Mouse (Mus musculus) MEL (cell line): ENCODE results near the gene Vmn1r223. TPM values are rescaled to one million over a fixed set of nuclear protein-coding genes. Genes with fewer than 3 reads are reported as not detected.

ENCODE experiments used
- DNase-seq: peaks from one replicate; pipeline ENCODE4 v3.0.0; 2011; ENCODE audit warnings: low read depth, low spot score
- H3K27ac ChIP-seq: 2 replicates; pipeline ENCODE4 v1.5.1; 2012; ENCODE audit warnings: low read depth, mild to moderate bottlenecking, control low read depth, low read length, moderate library complexity; ENCODE audit not compliant: control insufficient read depth
- H3K27me3 ChIP-seq, 2 experiments: fragments of 150-350 bp in 1 of 2; sonication (generic) in 1 of 2; 2 replicates each; pipeline ENCODE4 v1.6.1; 2012; ENCODE audit warnings: low read length in 2 of 2, mild to moderate bottlenecking in 2 of 2, improper control_type of control experiment in 1 of 2, moderate library complexity in 1 of 2; ENCODE audit not compliant: insufficient read depth in 2 of 2, control insufficient read depth in 1 of 2
- H3K36me3 ChIP-seq, 2 experiments: 2 replicates each; pipeline ENCODE4 v1.6.1; 2012 to 2014; ENCODE audit warnings: low read length in 2 of 2, improper control_type of control experiment in 1 of 2, inconsistent platforms in 1 of 2, mild to moderate bottlenecking in 1 of 2; ENCODE audit not compliant: insufficient read depth in 2 of 2, control insufficient read depth in 1 of 2
- H3K4me1 ChIP-seq, 2 experiments: fragments of 150-350 bp in 1 of 2; sonication (generic) in 1 of 2; 2 replicates each; pipeline ENCODE4 v1.6.1; 2012; ENCODE audit warnings: low read length in 2 of 2, improper control_type of control experiment in 1 of 2, mild to moderate bottlenecking in 1 of 2; ENCODE audit not compliant: insufficient read depth in 2 of 2, control insufficient read depth in 1 of 2
- H3K4me3 ChIP-seq, 2 experiments: fragments of 150-350 bp in 1 of 2; sonication (generic) in 1 of 2; 2 replicates each; pipeline ENCODE4 v1.5.1; 2012; ENCODE audit warnings: low read depth in 2 of 2, low read length in 2 of 2, mild to moderate bottlenecking in 2 of 2, moderate library complexity in 2 of 2, control low read depth in 1 of 2, improper control_type of control experiment in 1 of 2; ENCODE audit not compliant: control insufficient read depth in 1 of 2, insufficient read depth in 1 of 2
- H3K79me2 ChIP-seq: 2 replicates; pipeline ENCODE4 v1.6.1; 2012; ENCODE audit warnings: mild to moderate bottlenecking, low read length, moderate library complexity; ENCODE audit not compliant: control insufficient read depth, poor library complexity, insufficient read depth
- H3K9ac ChIP-seq: 2 replicates; pipeline ENCODE4 v1.6.1; 2012; ENCODE audit warnings: low read depth, mild to moderate bottlenecking, control low read depth, low read length, moderate library complexity; ENCODE audit not compliant: control insufficient read depth, poor library complexity, severe bottlenecking
- H3K9me3 ChIP-seq: fragments of 150-350 bp; sonication (generic); replicated peaks from 2 replicates; pipeline ENCODE4 v1.6.1; 2012; ENCODE audit warnings: mild to moderate bottlenecking, low read length, improper control_type of control experiment, moderate library complexity; ENCODE audit not compliant: insufficient read depth
- CHD1 ChIP-seq: IDR thresholded peaks from 2 replicates; pipeline ENCODE4 v1.6.1; 2012; ENCODE audit warnings: low read depth, mild to moderate bottlenecking, inconsistent platforms, low read length, improper control_type of control experiment
- E2F4 ChIP-seq: IDR thresholded peaks from 2 replicates; pipeline ENCODE4 v1.6.1; 2011; ENCODE audit warnings: low read depth, low read length, improper control_type of control experiment, borderline replicate concordance
- EP300 ChIP-seq, 2 experiments: IDR thresholded peaks; 2 replicates each; pipeline ENCODE4 v1.6.1; 2011; ENCODE audit warnings: improper control_type of control experiment in 2 of 2, low read length in 2 of 2, low read depth in 1 of 2, mild to moderate bottlenecking in 1 of 2
- GABPA ChIP-seq: IDR thresholded peaks from 2 replicates; pipeline ENCODE4 v1.6.1; 2012; ENCODE audit warnings: low read depth, mild to moderate bottlenecking, inconsistent platforms, low read length, improper control_type of control experiment, moderate library complexity
- HCFC1 ChIP-seq: IDR thresholded peaks from 2 replicates; pipeline ENCODE4 v1.6.1; 2012; ENCODE audit warnings: low read depth, mild to moderate bottlenecking, inconsistent platforms, low read length, improper control_type of control experiment, moderate library complexity
- KAT2A ChIP-seq: conservative IDR thresholded peaks from 2 replicates; pipeline ENCODE4 v1.6.1; 2012; ENCODE audit warnings: low read depth, low read length, improper control_type of control experiment, inconsistent platforms
- MAX ChIP-seq: IDR thresholded peaks from 2 replicates; pipeline ENCODE4 v1.6.1; 2011; ENCODE audit warnings: low read length, improper control_type of control experiment
- MAZ ChIP-seq: IDR thresholded peaks from 2 replicates; pipeline ENCODE4 v1.6.1; 2012; ENCODE audit warnings: low read depth, mild to moderate bottlenecking, inconsistent platforms, low read length, improper control_type of control experiment
- NELFE ChIP-seq: IDR thresholded peaks from 2 replicates; pipeline ENCODE4 v1.6.1; 2011; ENCODE audit warnings: low read depth, low read length, improper control_type of control experiment
- NRF1 ChIP-seq: IDR thresholded peaks from 2 replicates; pipeline ENCODE4 v1.6.1; 2014; ENCODE audit warnings: low read depth, mild to moderate bottlenecking, inconsistent platforms, low read length, improper control_type of control experiment, moderate library complexity; ENCODE audit not compliant: poor library complexity, insufficient read depth, severe bottlenecking
- POLR2A ChIP-seq, 2 experiments: IDR thresholded peaks; 2 replicates each; pipeline ENCODE4 v1.6.1; 2011 to 2012; ENCODE audit warnings: low read length in 2 of 2, mild to moderate bottlenecking in 2 of 2, control low read depth in 1 of 2, improper control_type of control experiment in 1 of 2, low read depth in 1 of 2, moderate library complexity in 1 of 2; ENCODE audit not compliant: control insufficient read depth in 1 of 2, insufficient read depth in 1 of 2, poor library complexity in 1 of 2
- POLR2AphosphoS2 ChIP-seq: IDR thresholded peaks from 2 replicates; pipeline ENCODE4 v1.6.1; 2011; ENCODE audit warnings: low read length, improper control_type of control experiment
- TCF12 ChIP-seq: IDR thresholded peaks from 2 replicates; pipeline ENCODE4 v1.6.1; 2014; ENCODE audit warnings: low read depth, mild to moderate bottlenecking, inconsistent platforms, low read length, improper control_type of control experiment, moderate library complexity
- USF1 ChIP-seq: IDR thresholded peaks from 2 replicates; pipeline ENCODE4 v1.6.1; 2014; ENCODE audit warnings: low read depth, mild to moderate bottlenecking, inconsistent platforms, low read length, improper control_type of control experiment, moderate library complexity
- ZC3H11A ChIP-seq: IDR thresholded peaks from 2 replicates; pipeline ENCODE4 v1.6.1; 2012; ENCODE audit warnings: low read depth, mild to moderate bottlenecking, inconsistent platforms, low read length, improper control_type of control experiment
- polyA plus RNA-seq, 2 experiments: library from polyadenylated mRNA; stranded (reverse) in 1 of 2; unstranded in 1 of 2; fragments of >175 nt in 1 of 2; fragments of >200 nt in 1 of 2; gene quantifications; 2 replicates each; pipeline versions ENCODE4 v1.2.1 to v1.2.4; 2012; ENCODE audit warnings: low replicate concordance in 2 of 2, low read depth in 1 of 2; ENCODE audit not compliant: insufficient read length in 2 of 2, insufficient read depth in 1 of 2, missing spikeins in 1 of 2
- total RNA-seq: library from RNA; depleted of rRNA; stranded (reverse); fragments of 300-350 nt; gene quantifications from 2 replicates; pipeline ENCODE4 v1.2.3, GENCODE M21; 2012

Vmn1r223 gene
- total and polyA plus RNA-seq, 3 experiments: not detected

GRCm38 (mm10) chr13:23285921-23286720, 39.2 kb downstream of the Vmn1r223 start:
- H3K27ac ChIP-seq: no peak overlapping the region
- DNase-seq: no peak
- no peak overlapping the region for H3K9ac ChIP-seq

GRCm38 (mm10) chr13:23286721-23287362, 39.9 kb downstream of the Vmn1r223 start:
- TF ChIP-seq USF1 (no peak), MAZ (no peak), NRF1 (no peak), MAX (no peak), TCF12 (no peak), NELFE (no peak), E2F4 (no peak), POLR2A (IDR thresholded peaks at IDR 0.05; ENCODE audit: control insufficient read depth in 1 of 2, insufficient read depth in 1 of 2, low read depth in 1 of 2, low read length in 2 of 2, poor library complexity in 1 of 2) (no peak)
- DNase-seq: no peak
- H3K4me3 ChIP-seq: no peak overlapping the region
- H3K79me2 ChIP-seq: no peaks in the 10 kb centered on the region
- no peaks in the 10 kb centered on the region for H3K9me3 ChIP-seq
- no peaks in the 10 kb centered on the region for H3K27me3 ChIP-seq
- no peak overlapping the region for H3K9ac ChIP-seq
- H3K27ac ChIP-seq: no peak overlapping the region
- H3K36me3 ChIP-seq: no peaks in the 10 kb centered on the region
- H3K4me1 ChIP-seq: no peaks in the 10 kb centered on the region

More at GRCm38 (mm10) chr13:23285921-23286720, 39.2 kb downstream of the Vmn1r223 start:
- H3K9me3 ChIP-seq: no peaks in the 10 kb centered on the region
- H3K79me2 ChIP-seq: no peaks in the 10 kb centered on the region
- H3K27me3 ChIP-seq: no peaks in the 10 kb centered on the region
- no peak overlapping the region for H3K4me3 ChIP-seq
- H3K36me3 ChIP-seq: no peaks in the 10 kb centered on the region
- no peaks in the 10 kb centered on the region for H3K4me1 ChIP-seq
- TF ChIP-seq NELFE: no peak
- no peak for TF ChIP-seq EP300 (IDR thresholded peaks at IDR 0.05; ENCODE audit: low read depth in 1 of 2, low read length in 2 of 2)
- no peak for TF ChIP-seq GABPA
- no peak for TF ChIP-seq CHD1
- TF ChIP-seq POLR2AphosphoS2: no peak
- no peak for TF ChIP-seq TCF12
- TF ChIP-seq ZC3H11A: no peak
- TF ChIP-seq KAT2A: no peak
- no peak for TF ChIP-seq HCFC1
